Mouse (Mus musculus): ENCODE results near the gene Pspn. TPM values are rescaled to one million over a fixed set of nuclear protein-coding genes. Genes with fewer than 3 reads are reported as not detected.

Pspn gene
- total RNA-seq (2021) = not detected

GRCm38 (mm10) chr17:56999968-57000609 lies at the start of gene Pspn:
Pspn (minus strand) TSS chr17:57000018.
- intact Hi-C loops (cut with DNase I) = loop anchor here (5.0 kb wide), 2 partner anchors 103 to 167 kb away; no protein-coding TSS in a partner anchor
- DNase-seq (ENCODE audit: low spot score in 2 of 2) = no peak

GRCm38 (mm10) chr17:57048816-57049215 lies 49.0 kb upstream of the Pspn start:
- no peak for DNase-seq (ENCODE audit: low spot score in 2 of 2)
- intact Hi-C loops (cut with DNase I) = no loop called here

DNA sequence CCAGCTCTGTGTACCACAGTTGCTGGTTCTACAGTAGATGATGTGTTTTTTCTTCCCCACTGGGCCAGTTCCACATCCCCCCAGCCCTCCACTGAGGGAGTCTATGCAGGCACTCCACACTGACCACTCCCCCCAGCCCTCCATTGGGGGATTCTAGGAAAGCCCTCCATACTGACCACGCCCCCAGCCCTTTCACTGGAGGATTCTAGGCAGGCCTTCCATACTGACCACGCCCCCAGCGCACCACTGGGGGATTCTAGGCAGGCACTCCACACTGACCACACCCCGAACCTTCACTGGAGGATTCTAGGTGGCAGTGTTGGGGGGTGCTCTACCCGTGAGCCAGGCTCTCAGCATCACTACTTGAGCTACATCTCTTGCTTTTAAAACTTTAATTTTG lies 47.6 kb upstream of the Pspn start:
- no peak for DNase-seq (ENCODE audit: low spot score in 2 of 2)
- intact Hi-C loops (cut with DNase I) = no loop called here

- no peak for DNase-seq (ENCODE audit: low spot score in 2 of 2)
- intact Hi-C loops (cut with DNase I) = no loop called here
Measured at GRCm38 (mm10) chr17:57041554-57041953, 41.7 kb upstream of the Pspn start, which contains the start of gene Slc25a41. Slc25a41 (minus strand) TSS chr17:57041654.

GRCm38 (mm10) chr17:57038978-57039377 lies 39.2 kb upstream of the Pspn start:
- DNase-seq (ENCODE audit: low spot score in 2 of 2) = no peak
- intact Hi-C loops (cut with DNase I) = no loop called here

DNA sequence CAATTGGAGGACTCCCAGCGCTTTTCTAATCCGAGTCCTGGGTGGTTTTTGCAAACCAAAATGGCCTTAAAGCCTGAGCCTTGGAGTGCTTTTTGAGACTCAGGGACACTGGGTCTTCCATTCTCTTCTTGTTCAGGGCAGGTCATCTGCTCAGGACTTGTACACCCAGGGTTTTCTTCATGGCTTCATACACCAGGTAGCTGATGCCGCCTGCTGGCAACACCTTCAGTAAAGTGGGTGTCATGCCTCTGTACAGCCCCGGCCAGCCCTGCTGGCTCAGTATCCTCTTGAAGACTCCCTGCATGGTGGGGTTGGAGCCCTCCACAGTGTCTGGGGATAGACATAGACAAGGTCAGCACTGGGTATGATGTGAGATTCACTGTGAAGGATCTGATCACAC lies 33.0 kb upstream of the Pspn start:
- intact Hi-C loops (cut with DNase I) = no loop called here
- DNase-seq (ENCODE audit: low spot score in 2 of 2) = no peak

DNA sequence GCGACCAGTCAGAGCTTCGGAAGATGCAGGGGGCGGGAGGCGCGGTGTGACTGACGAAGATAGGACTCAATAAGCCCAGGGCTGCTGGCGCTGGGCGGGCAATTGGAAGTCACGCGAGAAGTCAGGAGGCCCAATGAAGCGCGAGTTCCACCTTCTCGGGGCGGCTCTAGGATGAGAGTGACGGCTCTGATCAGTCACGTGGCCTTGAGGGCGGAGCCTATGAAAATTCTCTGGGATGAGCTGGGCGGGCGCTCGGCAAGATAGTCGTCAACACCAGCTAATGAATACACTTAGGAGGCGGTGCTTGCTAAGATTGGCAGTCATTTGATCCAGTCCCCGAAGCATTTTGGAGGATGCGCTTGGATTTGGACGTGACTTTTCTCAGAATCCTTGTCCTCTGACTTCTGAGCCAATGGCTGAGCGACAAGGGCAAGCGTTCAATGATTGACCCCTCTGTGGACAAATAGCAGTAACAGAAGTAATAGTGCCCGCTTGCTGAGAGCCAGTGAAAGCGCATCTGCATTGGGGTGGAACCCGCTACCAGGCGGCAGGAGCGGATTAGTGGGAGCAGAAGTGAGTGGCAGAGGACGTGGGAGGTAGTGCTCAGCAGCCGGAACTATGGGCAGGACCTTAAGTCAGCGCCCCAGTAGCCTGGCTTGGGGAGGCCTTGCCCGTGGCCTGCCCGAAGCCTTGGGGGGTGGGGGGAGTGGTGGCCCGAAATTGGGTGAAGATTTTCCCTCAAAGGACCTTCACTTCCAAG lies 32.0 kb upstream of the Pspn start:
- DNase-seq (ENCODE audit: low spot score in 2 of 2) = peak; percentile 100
- intact Hi-C loops (cut with DNase I) = loop anchor here (1.0 kb wide), 1 partner anchor 27 kb away; the partner anchor contains the start of genes Crb3 and Slc25a23

- intact Hi-C loops (cut with DNase I) = loop anchor here (1.0 kb wide), 1 partner anchor 28 kb away; the partner anchor contains the start of genes Crb3 and Slc25a23
- peak in 1 of 2 experiments; percentile 28 for DNase-seq (ENCODE audit: low spot score in 2 of 2)
Measured at GRCm38 (mm10) chr17:57030931-57031660, 31.3 kb upstream of the Pspn start, which contains the start of gene Khsrp. Khsrp (minus strand) TSS chr17:57031522.

DNA sequence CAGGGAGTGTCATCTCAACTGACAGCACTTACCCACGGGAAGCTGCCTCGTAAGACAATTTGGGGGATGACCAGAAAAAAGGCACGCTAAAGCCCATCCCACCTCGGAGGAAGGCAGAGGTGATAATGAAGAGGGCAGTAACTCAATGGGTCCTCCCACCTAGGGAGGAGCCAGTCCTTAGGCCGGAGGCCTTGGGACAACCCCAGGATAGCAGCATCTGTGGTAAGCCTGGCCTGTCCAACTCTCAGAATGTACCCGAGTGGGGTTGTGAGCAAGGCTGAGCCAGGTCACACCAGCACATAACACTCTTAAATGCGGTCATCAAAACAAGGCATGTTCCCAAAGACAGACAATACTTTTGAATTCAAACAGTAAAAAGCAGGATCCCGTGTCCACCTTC lies 29.9 kb upstream of the Pspn start:
- DNase-seq (ENCODE audit: low spot score in 2 of 2) = no peak
- intact Hi-C loops (cut with DNase I) = no loop called here

DNA sequence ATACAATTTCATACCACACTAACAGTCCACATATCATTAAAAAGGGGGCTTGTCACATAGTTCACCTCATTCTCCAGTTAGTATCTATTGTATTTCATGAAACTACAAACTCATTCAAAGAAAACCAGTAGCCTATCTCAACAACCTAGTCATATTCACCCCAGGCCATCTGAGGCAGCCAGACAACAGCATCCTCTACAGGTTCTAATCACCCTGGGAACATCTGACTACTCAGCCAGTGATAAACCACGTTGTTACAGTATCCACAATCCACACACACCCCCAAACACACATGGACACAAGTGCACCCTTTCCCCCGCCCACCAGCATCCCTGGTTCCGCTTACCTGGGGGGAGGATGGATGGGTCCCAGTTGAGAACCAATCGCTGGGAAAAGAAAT lies 27.7 kb upstream of the Pspn start:
- DNase-seq (ENCODE audit: low spot score in 2 of 2) = no peak
- intact Hi-C loops (cut with DNase I) = no loop called here

- DNase-seq (ENCODE audit: low spot score in 2 of 2) = no peak
- intact Hi-C loops (cut with DNase I) = no loop called here
Measured at GRCm38 (mm10) chr17:57020960-57021359, 21.1 kb upstream of the Pspn start.

- intact Hi-C loops (cut with DNase I) = no loop called here
- no peak for DNase-seq (ENCODE audit: low spot score in 2 of 2)
Measured at GRCm38 (mm10) chr17:57019693-57020092, 19.9 kb upstream of the Pspn start.

DNA sequence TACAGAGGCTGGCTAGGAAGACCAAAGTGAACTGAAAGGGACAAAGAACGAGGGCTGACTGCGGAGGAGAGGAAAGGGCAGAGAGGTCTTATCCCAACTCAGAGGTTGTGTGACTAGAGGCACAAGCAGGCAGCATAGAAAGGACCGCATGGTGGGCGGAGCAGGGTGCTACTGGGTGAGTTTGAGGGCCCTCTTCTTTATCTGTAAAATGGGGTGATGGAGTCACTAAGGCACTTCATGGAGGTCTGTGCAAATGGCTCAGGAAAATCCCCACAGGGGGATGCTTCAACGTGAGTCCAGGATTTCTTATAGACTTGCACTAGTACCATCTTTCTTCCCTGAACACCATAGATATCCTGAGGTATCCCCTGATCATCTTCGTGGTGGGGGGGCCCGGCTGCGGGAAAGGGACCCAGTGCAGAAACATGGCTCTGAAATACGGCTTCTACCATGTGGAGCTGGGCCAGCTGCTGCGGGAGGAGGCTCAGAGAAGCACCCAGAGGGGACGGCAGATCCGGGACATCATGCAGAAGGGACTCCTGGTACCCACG lies 12.5 kb upstream of the Pspn start:
- intact Hi-C loops (cut with DNase I) = no loop called here
- DNase-seq (ENCODE audit: low spot score in 2 of 2) = no peak

DNA sequence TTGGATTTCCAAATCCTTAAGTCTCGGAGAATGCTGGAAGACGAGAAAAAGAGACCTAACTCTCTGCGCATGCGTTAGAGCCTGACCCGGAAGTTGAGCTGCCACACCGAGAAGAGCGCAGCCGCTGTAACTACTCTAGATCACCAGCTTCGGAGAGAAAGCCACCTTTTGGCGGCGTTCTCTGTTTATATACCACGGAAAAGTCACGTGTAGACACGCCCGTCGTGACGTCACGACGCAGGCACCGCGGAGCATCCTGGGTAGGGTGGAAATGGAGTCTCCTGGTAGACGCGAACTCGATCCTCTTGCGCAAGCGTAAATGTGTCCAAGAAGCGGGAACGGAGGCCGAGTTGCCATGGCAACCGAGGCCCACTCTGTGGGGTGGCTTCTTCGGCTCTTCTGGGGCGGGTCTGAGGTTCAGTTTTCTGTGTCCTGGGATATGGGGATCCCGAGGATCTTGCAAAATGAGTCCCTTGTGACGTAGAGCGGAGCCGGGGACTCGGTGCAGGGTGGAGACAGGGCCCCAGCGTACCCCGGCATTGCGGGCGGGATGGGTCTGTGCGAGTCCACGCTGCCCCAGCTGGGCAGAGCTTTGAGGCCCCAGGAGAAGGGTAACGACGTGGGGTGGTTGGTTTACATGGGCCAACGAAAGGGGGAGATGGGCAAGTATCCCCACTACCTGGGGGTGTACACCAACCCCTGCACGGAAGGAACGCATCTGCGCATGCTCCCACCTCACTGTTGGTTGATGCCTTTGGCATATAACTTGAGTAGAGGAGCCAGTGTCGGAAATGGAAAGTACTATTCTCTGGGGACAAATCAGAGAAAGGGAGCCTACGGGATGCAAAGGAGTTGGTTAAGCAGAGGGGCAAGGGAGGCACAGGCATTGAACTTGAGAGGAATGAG lies 11.7 kb upstream of the Pspn start, which contains the start of the genes Gtf2f1 and Gm17949:
Gene Gtf2f1, minus strand, starts transcription at position 53 of the 906 bp plus-strand sequence.
Gene Gm17949, plus strand, starts transcription at position 234 of the 906 bp plus-strand sequence.
- intact Hi-C loops (cut with DNase I) = loop anchor here (1.0 kb wide), 3 partner anchors 14 to 48 kb away; partner anchors contain the start of genes Alkbh7, Clpp, Crb3 and Slc25a23
- DNase-seq (ENCODE audit: low spot score in 2 of 2) = peak; percentile 95 to 99

DNA sequence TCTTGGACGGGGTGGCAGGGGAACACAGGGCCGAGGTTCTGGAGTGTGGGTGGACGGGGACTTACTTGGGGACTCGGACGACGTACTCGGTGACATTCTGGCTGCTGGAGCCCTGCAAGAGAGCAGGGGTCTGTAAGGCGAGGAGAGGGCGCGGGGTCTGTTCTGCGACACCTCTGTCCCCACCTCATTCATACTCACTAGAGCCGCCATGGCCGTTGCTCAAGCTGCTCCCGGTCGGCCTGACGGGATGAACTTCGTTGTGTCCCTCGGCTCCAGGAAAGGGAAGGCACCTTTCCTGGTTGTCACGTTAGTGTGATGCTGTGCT lies 11.1 kb upstream of the Pspn start:
- intact Hi-C loops (cut with DNase I) = loop anchor here (1.0 kb wide), 3 partner anchors 14 to 48 kb away; partner anchors contain the start of genes Alkbh7, Clpp, Crb3 and Slc25a23

DNA sequence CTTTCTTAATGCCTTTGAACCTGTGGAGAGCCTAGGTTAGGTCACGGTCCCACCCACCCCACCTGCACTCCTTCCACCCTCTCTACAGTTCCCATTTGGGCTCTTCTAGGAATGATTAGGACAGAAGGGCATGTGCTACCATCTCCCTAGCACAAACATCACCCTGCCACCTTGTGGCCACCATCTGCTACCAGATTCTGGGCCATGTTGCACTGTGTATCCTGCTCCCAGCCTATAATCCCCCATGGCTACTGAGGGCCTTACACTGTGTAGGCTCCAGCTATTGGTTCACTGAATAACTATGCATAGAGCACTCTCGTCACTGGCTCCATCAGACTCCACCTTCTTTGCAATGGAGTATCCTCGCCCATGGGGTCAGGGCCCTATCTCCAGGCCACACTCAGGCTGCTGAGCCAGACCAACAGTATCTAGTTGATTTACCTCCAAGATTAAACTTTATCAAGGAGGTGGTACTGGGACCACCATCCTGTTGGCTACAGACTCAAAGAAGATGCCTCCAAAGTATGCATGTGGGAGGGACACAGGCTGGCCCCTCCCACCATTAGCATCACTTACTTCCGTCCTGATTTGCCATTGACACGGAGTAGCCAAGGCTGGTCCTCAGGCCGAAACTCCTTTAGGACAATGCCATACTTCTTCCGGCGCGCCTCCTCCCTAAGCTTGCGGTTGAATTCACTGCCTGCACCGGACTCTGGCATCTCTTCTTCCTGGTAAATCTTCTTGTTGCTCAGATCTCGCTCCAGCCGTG lies 7.5 kb upstream of the Pspn start:
- intact Hi-C loops (cut with DNase I) = no loop called here
- DNase-seq (ENCODE audit: low spot score in 2 of 2) = no peak

More for the DNA sequence above, 11.1 kb upstream of the Pspn start:
- DNase-seq (ENCODE audit: low spot score in 2 of 2) = no peak

DNA sequence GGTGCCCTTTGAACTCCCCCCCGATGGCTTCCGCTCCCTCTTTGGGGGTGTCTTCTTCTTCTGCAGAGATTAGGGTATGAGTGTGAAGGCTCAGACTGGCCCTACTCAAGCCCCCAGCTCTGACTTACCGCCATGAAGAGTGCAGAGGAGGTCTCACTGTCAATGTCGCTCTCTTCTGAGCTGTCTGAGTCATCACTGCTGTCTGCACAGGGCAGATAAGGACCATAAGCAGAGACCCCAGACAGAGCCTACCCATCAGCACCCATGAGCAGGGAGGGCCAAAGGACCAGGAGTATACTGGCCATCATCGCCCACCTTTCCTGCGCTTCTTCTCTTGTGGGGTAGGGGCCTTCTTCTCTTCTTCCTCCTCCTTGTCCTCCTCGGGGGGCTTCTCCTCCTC lies 4.2 kb upstream of the Pspn start:
- intact Hi-C loops (cut with DNase I) = no loop called here
- DNase-seq (ENCODE audit: low spot score in 2 of 2) = no peak

GRCm38 (mm10) chr17:57001228-57001627 lies 1.4 kb upstream of the Pspn start:
- DNase-seq (ENCODE audit: low spot score in 2 of 2) = no peak
- intact Hi-C loops (cut with DNase I) = no loop called here

All from left cerebral cortex, postnatal 25 days (tissue).